ENCODE assay signal across 13 mouse cellular contexts in genomic region chr9:34809993-34810513, GRCm38 (mm10).
DNase-seq lines count a peak whose midpoint lies in the region; ATAC-seq lines count a peak whose summit lies in the region.
"Had no signal": no experiment of that assay in that cellular context is flagged by ENCODE, and none has a peak within 500 bp of the region (broad histone marks: within the 10 kb centered on the region; RNA-seq: fewer than 3 reads in every experiment).

No protein-coding gene starts in this region.

- H3K4me2 ChIP-seq in hindbrain, embryonic 13.5 days, result no peak overlapping the region
- H3K4me2 ChIP-seq in midbrain, embryonic 14.5 days (ENCODE audit: low read length), result no peak overlapping the region
- H3K4me2 ChIP-seq: limb, embryonic 12.5 days had no signal

- WGBS in hindbrain, embryonic 13.5 days, result 53% methylated on average over 5 of the region's 5 CpGs
- 56% methylated on average over 5 of the region's 5 CpGs for WGBS in midbrain, embryonic 14.5 days

- no peak overlapping the region for H3K9ac ChIP-seq in hindbrain, embryonic 13.5 days
- H3K9ac ChIP-seq in midbrain, embryonic 14.5 days (replicated peaks; ENCODE audit: low read length), result no peak overlapping the region
- H3K9ac ChIP-seq: limb, embryonic 12.5 days had no signal

- H3K36me3 ChIP-seq in hindbrain, embryonic 13.5 days, result no peaks in the 10 kb centered on the region
- no peaks in the 10 kb centered on the region for H3K36me3 ChIP-seq in midbrain, embryonic 14.5 days (ENCODE audit: control insufficient read depth, insufficient read depth, low read length)
- H3K36me3 ChIP-seq: limb, embryonic 12.5 days had no signal

- 0 out of 2 replicates have a peak overlapping the region, but pooled peaks have one; percentile 31 for H3K27ac ChIP-seq in hindbrain, embryonic 13.5 days
- peak overlapping the region; percentile 60; the same call in 1 of the 2 replicates for H3K27ac ChIP-seq in midbrain, embryonic 14.5 days (replicated peaks; ENCODE audit: low read depth, low read length)
- H3K27ac ChIP-seq: limb, embryonic 12.5 days had no signal

- peak; percentile 19 for DNase-seq in cerebellum, adult 11 months
- DNase-seq in cerebellum, adult 8-10 months, result no peak
- peak; percentile 47 for DNase-seq in cerebellum, adult 11-12 months
- no peak for DNase-seq in midbrain, embryonic 14.5 days
- no peak for DNase-seq in natural killer cell, adult 2 months (ENCODE audit: low spot score in 2 of 2)
- no peak for DNase-seq in adrenal gland, postnatal 36 days
- DNase-seq in frontal cortex, postnatal 25 days (ENCODE audit: low spot score in 2 of 2), result no peak
- DNase-seq: heart, adult 18-20 months; lung, postnatal 36 days had no signal

- peaks cover 12% of the 10 kb centered on the region for H3K4me1 ChIP-seq in hindbrain, embryonic 13.5 days (replicated peaks)
- no peaks in the 10 kb centered on the region for H3K4me1 ChIP-seq in midbrain, embryonic 14.5 days (ENCODE audit: control insufficient read depth, insufficient read depth, low read length)
- H3K4me1 ChIP-seq: limb, embryonic 12.5 days had no signal

- H3K4me3 ChIP-seq in hindbrain, embryonic 13.5 days, result no peak overlapping the region
- no peak overlapping the region for H3K4me3 ChIP-seq in midbrain, embryonic 14.5 days (replicated peaks; ENCODE audit: low read depth, low read length)
- H3K4me3 ChIP-seq: limb, embryonic 12.5 days had no signal

- H3K9me3 ChIP-seq in hindbrain, embryonic 13.5 days, result no peaks in the 10 kb centered on the region
- no peaks in the 10 kb centered on the region for H3K9me3 ChIP-seq in midbrain, embryonic 14.5 days (ENCODE audit: control insufficient read depth, low read length)
- H3K9me3 ChIP-seq: limb, embryonic 12.5 days had no signal

- ATAC-seq in hindbrain, embryonic 13.5 days (ENCODE audit: low FRiP score), result peak; percentile 28; the same call in 1 of the 2 replicates
- ATAC-seq in midbrain, embryonic 14.5 days (ENCODE audit: low FRiP score, low TSS enrichment), result no peak
- ATAC-seq: inflammation-experienced regulatory T-cells, adult 6 months; Patski had no signal

- H3K27me3 ChIP-seq in hindbrain, embryonic 13.5 days, result no peaks in the 10 kb centered on the region
- no peaks in the 10 kb centered on the region for H3K27me3 ChIP-seq in midbrain, embryonic 14.5 days (ENCODE audit: control insufficient read depth, insufficient read depth, low read length)
- H3K27me3 ChIP-seq: limb, embryonic 12.5 days; Patski had no signal

Comparison
In these comparisons a context has a peak if more than half of its experiments do, and no peak if none do; other contexts are left out.
1. DNase-seq: peak in cerebellum, adult 11 months (single experiment) and cerebellum, adult 11-12 months (single experiment); none in cerebellum, adult 8-10 months (single experiment), midbrain, embryonic 14.5 days (single experiment), natural killer cell, adult 2 months (0 of 2), adrenal gland, postnatal 36 days (0 of 2) and frontal cortex, postnatal 25 days (0 of 2).